Mouse (Mus musculus): ENCODE results near the gene Ei24. TPM values are rescaled to one million over a fixed set of nuclear protein-coding genes. Genes with fewer than 3 reads are reported as not detected.

The Ei24 gene
- polyA plus RNA-seq, 1 experiment from 2014 or later = 60.3 TPM

DNA sequence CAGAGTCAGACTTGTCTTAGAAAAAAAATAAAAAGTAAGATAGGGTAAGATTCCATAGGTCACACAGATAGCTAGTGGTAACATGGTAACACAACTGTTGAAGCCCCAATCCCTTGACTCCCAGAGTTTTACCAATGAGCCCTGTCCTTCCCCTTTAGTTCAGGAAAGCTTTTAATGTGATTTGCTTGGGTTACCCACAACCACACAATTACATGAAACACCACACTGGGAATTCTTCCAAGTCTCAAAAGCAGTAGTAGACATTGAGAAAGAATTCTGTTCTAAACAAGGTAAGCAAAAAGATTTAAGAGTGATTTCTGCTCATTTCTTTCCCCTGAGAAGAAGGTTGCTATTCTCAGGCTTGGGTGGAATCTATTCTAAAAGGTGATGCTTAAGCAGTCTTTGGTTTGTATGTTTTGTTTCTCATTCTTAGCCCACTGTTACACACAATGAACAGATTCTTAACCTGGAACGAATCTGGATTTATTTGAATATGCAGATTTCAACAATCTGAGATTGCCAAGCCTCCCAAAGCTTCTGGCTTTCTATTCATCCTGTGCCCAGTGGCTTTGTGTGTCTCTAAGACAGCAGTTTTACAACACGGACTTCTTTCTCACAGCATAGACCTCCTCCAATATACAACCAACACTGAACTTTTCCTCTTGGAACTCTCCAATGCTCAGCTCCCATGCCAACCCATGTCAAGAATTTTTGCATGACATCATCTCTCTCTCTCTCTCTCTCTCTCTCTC lies 29.6 kb upstream of the Ei24 start:
- H3K4me3 ChIP-seq (ENCODE audit: low read depth, low read length) = no peak overlapping the region
- DNase-seq (no peak), ATAC-seq (ENCODE audit: insufficient read depth) (no peak)
- no peaks in the 10 kb centered on the region for H3K9me3 ChIP-seq (ENCODE audit: low read depth, low read length)
- H3K27me3 ChIP-seq (ENCODE audit: insufficient read depth, low read length) = no peaks in the 10 kb centered on the region; the same call in 1 of the 2 replicates
- 0 out of 2 replicates have a peak, but pooled peaks cover under 1% of the 10 kb centered on the region for H3K4me1 ChIP-seq (ENCODE audit: insufficient read depth)
- WGBS = 52% methylated on average over 2 of the region's 2 CpGs
- no peak overlapping the region for H3K27ac ChIP-seq (ENCODE audit: low read depth)
- H3K4me2 ChIP-seq = no peak overlapping the region
- no peak for TF ChIP-seq CTCF (IDR thresholded peaks at IDR 0.05; ENCODE audit: low read depth)
- H3K9ac ChIP-seq = no peak overlapping the region
- H3K36me3 ChIP-seq (ENCODE audit: insufficient read depth) = no peaks in the 10 kb centered on the region

DNA sequence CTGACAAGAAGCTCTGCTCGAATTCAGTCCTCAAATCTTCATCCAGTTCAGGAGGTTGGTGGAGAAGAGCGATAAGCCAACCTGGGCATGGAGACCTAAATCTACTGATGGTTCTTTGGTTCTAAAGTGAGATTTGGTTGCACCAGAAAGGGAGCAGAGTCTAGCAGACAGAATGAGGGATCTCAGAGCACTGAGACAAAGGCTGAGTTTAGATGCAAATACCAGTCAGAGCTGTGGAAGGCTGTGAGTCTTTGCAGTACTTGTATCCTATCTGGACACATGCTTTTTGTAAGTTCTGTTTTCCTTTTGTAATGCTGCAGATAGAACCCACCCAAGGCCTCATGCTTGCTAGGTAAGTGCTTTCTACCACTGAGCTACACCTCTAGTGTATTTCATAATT lies 24.8 kb upstream of the Ei24 start:
- peak overlapping the region; percentile 44 for H3K4me2 ChIP-seq
- no peak overlapping the region for H3K9ac ChIP-seq
- no peak overlapping the region for H3K27ac ChIP-seq (ENCODE audit: low read depth)
- H3K9me3 ChIP-seq (ENCODE audit: low read depth, low read length) = no peaks in the 10 kb centered on the region
- WGBS = 34% methylated on average over 2 of the region's 2 CpGs
- DNase-seq (peak; percentile 14), ATAC-seq (ENCODE audit: insufficient read depth) (peak; percentile 51; the same call in 1 of the 2 replicates)
- H3K36me3 ChIP-seq (ENCODE audit: insufficient read depth) = no peaks in the 10 kb centered on the region
- no peak for TF ChIP-seq CTCF (IDR thresholded peaks at IDR 0.05; ENCODE audit: low read depth)
- H3K4me3 ChIP-seq (ENCODE audit: low read depth, low read length) = no peak overlapping the region
- no peaks in the 10 kb centered on the region for H3K27me3 ChIP-seq (ENCODE audit: insufficient read depth, low read length)
- 0 out of 2 replicates have a peak, but pooled peaks cover 6% of the 10 kb centered on the region for H3K4me1 ChIP-seq (ENCODE audit: insufficient read depth)

DNA sequence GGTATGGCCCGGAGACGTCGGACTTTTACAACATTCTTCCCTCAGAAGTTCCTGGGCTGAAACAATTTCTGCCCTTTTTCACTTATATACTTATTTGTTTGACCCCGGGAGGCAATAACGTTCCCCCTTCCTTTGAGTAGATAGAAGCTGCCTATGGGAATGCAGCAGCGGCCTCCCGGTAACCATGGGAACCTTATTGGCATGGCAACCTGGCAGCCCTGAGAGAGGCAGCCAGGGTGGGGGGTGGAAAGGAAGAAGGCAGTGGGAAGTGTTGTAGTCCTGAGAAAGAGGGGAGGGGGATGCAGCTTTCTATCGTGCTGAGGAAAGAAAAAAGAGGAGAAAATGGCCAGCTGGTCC lies 24.4 kb upstream of the Ei24 start, which contains the start of gene Fez1:
Fez1 (plus strand) TSS at position 221 of the 357 bp plus-strand sequence.
- DNase-seq (peak; percentile 80), ATAC-seq (ENCODE audit: insufficient read depth) (peak; percentile 90)
- no peak within 1 kb of the TSS for H3K27ac ChIP-seq (ENCODE audit: low read depth)
- H3K9me3 ChIP-seq (ENCODE audit: low read depth, low read length) = no peaks in the 10 kb centered on the region
- WGBS = 2% methylated on average over 8 of the region's 8 CpGs
- no peak for TF ChIP-seq CTCF (IDR thresholded peaks at IDR 0.05; ENCODE audit: low read depth)
- 0 out of 2 replicates have a peak, but pooled peaks cover 6% of the 10 kb centered on the region for H3K4me1 ChIP-seq (ENCODE audit: insufficient read depth)
- no peak within 1 kb of the TSS for H3K4me3 ChIP-seq (ENCODE audit: low read depth, low read length)
- H3K9ac ChIP-seq = no peak within 1 kb of the TSS
- peak within 1 kb of the TSS; percentile 44 for H3K4me2 ChIP-seq
- no peaks in the 10 kb centered on the region for H3K27me3 ChIP-seq (ENCODE audit: insufficient read depth, low read length)
- H3K36me3 ChIP-seq (ENCODE audit: insufficient read depth) = no peaks in the 10 kb centered on the region

DNA sequence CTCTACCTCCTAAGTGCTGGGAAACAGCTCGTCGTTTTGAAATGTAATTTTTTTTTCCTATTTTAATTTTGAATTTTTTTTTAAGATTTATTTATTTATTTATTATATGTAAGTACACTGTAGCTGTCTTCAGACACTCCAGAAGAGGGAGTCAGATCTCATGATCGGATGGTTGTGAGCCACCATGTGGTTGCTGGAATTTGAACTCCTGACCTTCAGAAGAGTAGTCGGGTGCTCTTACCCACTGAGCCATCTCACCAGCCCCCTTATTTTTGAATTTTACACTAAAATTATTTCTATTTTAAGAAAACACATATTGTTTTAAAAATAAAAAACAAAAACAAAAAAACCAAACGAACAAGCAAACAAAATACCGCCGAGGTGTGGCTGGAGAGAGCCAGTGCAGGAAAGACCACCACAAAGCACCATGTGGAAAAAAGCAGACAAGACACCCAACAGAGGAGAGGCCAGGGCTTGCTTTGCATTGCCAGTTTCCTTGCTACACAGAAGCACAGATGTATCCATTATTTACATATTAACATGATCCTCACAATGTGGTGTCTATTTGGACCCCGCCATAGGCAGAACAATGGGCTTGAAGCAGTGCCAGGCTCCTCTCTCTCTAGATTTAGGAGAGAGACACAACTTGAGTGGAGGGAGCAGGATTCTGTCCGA lies 23.9 kb upstream of the Ei24 start:
- ATAC-seq (ENCODE audit: insufficient read depth) = peak; percentile 64; the same call in 1 of the 2 replicates
- H3K4me3 ChIP-seq (ENCODE audit: low read depth, low read length) = no peak overlapping the region
- H3K27ac ChIP-seq (ENCODE audit: low read depth) = no peak overlapping the region
- peak overlapping the region; percentile 44 for H3K4me2 ChIP-seq
- no peak overlapping the region for H3K9ac ChIP-seq
- no peak for TF ChIP-seq CTCF (IDR thresholded peaks at IDR 0.05; ENCODE audit: low read depth)
- WGBS = 38% methylated on average over 9 of the region's 9 CpGs
- no peaks in the 10 kb centered on the region for H3K9me3 ChIP-seq (ENCODE audit: low read depth, low read length)
- H3K36me3 ChIP-seq (ENCODE audit: insufficient read depth) = no peaks in the 10 kb centered on the region
- 0 out of 2 replicates have a peak, but pooled peaks cover 6% of the 10 kb centered on the region for H3K4me1 ChIP-seq (ENCODE audit: insufficient read depth)
- no peak for DNase-seq
- H3K27me3 ChIP-seq (ENCODE audit: insufficient read depth, low read length) = no peaks in the 10 kb centered on the region

DNA sequence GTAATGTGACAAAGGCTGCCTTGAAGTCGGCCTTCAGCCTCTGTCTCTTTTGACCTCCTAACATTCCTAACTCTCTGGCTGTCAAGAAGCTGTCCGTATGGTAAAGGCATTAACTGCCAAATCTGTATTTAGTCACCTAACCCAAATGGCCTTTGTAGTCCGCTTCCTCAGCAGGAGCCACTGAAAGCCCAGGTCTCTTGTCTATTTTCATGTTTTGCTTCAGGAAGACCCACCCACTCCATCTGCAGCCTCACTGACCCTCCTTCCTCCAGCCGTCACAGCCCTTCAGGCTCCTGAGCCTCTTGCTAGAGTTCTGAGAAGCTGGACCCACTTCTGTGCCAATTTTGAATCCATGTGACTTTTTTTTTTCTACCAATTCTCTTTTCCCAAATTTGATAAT lies 21.7 kb upstream of the Ei24 start:
- Histone ChIP-seq H3K9ac (no peak overlapping the region), H3K36me3 (ENCODE audit: insufficient read depth) (no peaks in the 10 kb centered on the region), H3K27me3 (ENCODE audit: insufficient read depth, low read length) (no peaks in the 10 kb centered on the region), H3K9me3 (ENCODE audit: low read depth, low read length) (no peaks in the 10 kb centered on the region), H3K4me1 (ENCODE audit: insufficient read depth) (0 out of 2 replicates have a peak, but pooled peaks cover 6% of the 10 kb centered on the region), H3K4me2 (no peak overlapping the region), H3K27ac (ENCODE audit: low read depth) (no peak overlapping the region), H3K4me3 (ENCODE audit: low read depth, low read length) (no peak overlapping the region)
- DNase-seq (no peak), ATAC-seq (ENCODE audit: insufficient read depth) (no peak)
- no peak for TF ChIP-seq CTCF (IDR thresholded peaks at IDR 0.05; ENCODE audit: low read depth)
- 40% methylated on average over 4 of the region's 4 CpGs for WGBS

DNA sequence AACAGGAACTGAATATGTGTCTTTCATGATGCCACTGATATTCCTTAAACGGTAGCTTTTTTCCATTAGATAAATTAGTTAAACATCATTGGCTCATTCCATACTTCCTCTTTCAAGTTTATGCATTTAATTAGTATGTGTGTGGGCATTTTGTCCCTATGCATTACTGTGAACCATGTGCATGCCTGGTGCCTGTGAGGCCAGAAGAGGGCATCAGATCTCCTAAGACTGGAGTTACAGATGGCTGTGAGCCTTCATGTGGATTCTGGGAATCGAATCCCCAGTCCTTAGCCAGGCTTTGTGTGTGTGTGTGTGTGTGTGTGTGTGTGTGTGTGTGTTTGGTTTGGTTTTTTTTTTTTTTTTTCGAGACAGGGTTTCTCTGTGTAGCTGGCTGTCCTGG lies 17.3 kb upstream of the Ei24 start:
- no peak; the same call in 1 of the 2 replicates for TF ChIP-seq CTCF (IDR thresholded peaks at IDR 0.05; ENCODE audit: low read depth)
- no peaks in the 10 kb centered on the region for H3K27me3 ChIP-seq (ENCODE audit: insufficient read depth, low read length)

DNA sequence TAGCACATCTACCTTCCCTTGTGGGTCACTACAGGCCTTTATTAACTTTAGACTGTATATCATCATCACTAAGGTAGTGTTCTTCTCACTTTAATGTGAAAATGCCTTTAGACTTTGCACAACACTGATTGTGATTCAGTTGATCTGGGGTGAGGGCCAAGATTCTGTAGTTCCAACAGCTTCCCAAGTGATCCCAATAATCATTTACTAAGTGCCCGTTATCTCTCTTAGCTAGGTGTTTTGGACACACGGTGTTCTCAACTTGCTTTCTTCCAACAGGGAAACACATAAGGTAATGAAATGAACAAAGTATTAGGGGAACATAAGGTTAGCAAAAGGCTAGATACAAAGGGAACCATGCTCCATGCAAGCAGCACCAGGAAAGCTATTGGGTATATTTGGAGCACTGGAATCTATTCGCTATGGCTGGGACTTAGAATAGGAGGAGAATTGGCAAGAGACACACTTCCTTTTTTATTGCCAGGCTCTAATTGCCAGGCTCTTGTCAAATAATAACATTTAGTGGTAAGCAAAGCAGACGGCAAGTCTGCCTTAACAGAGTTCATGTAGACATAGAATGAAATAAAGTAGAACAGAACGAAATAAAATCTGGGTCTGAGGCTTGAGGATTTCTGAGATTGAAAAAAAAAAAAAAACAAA lies 11.1 kb upstream of the Ei24 start:
- no peak overlapping the region for H3K27ac ChIP-seq (ENCODE audit: low read depth)
- no peak for ATAC-seq (ENCODE audit: insufficient read depth)
- no peaks in the 10 kb centered on the region for H3K27me3 ChIP-seq (ENCODE audit: insufficient read depth, low read length)

More for the DNA sequence above, 17.3 kb upstream of the Ei24 start:
- 65% methylated on average over 3 of the region's 3 CpGs for WGBS
- ATAC-seq (ENCODE audit: insufficient read depth) = no peak
- Histone ChIP-seq H3K4me2 (no peak overlapping the region), H3K9ac (no peak overlapping the region), H3K9me3 (ENCODE audit: low read depth, low read length) (no peaks in the 10 kb centered on the region), H3K36me3 (ENCODE audit: insufficient read depth) (no peaks in the 10 kb centered on the region), H3K4me3 (ENCODE audit: low read depth, low read length) (no peak overlapping the region), H3K4me1 (ENCODE audit: insufficient read depth) (no peaks in the 10 kb centered on the region), H3K27ac (ENCODE audit: low read depth) (no peak overlapping the region)
- no peak for DNase-seq

More for the DNA sequence above, 11.1 kb upstream of the Ei24 start:
- DNase-seq = no peak
- Histone ChIP-seq H3K9ac (no peak overlapping the region), H3K9me3 (ENCODE audit: low read depth, low read length) (no peaks in the 10 kb centered on the region), H3K36me3 (ENCODE audit: insufficient read depth) (no peaks in the 10 kb centered on the region), H3K4me1 (ENCODE audit: insufficient read depth) (no peaks in the 10 kb centered on the region), H3K4me3 (ENCODE audit: low read depth, low read length) (no peak overlapping the region), H3K4me2 (no peak overlapping the region)
- 78% methylated on average over 5 of the region's 5 CpGs for WGBS
- no peak for TF ChIP-seq CTCF (IDR thresholded peaks at IDR 0.05; ENCODE audit: low read depth)
